Mouse (Mus musculus) ES-Bruce4 (cell line): Measurements from ENCODE around the gene Oprd1.

Experiments used
- CTCF ChIP-seq: IDR thresholded peaks from one replicate; pipeline ENCODE4 v1.8.1; 2011; ENCODE audit warnings: low read depth, low read length
- POLR2A ChIP-seq: IDR thresholded peaks from one replicate; pipeline ENCODE4 v1.8.1; 2011; ENCODE audit warnings: low read length; ENCODE audit not compliant: insufficient read depth

DNA sequence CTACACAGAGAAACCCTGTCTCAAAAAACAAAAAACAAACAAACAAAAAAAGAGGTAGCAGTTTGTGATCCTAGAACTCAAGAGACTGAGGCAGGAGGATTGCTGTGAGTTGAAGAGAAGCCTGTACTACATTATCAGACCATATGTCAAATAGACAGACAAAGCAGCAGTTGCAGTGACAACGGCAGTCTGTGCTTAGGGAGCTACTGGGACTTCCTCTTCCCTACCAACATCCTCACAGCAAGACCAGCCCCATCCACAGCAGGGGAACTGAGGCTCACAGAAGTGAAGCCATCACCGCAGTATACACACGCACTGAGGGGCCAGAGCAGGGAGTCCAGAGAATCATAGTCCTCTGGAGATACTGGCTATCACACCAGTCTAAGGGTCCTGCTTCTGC lies 78.7 kb downstream of the Oprd1 start:
- TF ChIP-seq CTCF (no peak), POLR2A (no peak)
